Mouse (Mus musculus) G1E (cell line): ENCODE measurements at regions not wholly inside any gene's neighbourhood (a gene's known extent, or its start where the extent isn't known, plus 50 kb on each side); places are given as distances from the start of the nearest gene placed in this dataset.

ENCODE experiments used
- CTCF ChIP-seq: IDR thresholded peaks from 2 replicates; pipeline ENCODE4 v1.5.1; 2012; ENCODE audit warnings: low read depth, low read length, inconsistent platforms, mixed read lengths
- GATA1 ChIP-seq: IDR thresholded peaks from 2 replicates; pipeline ENCODE4 v1.6.1; 2012; ENCODE audit warnings: borderline replicate concordance, low read length, inconsistent platforms, mixed read lengths
- POLR2AphosphoS5 ChIP-seq: IDR thresholded peaks from 2 replicates; pipeline ENCODE4 v1.6.1; 2012; ENCODE audit warnings: low read depth, low read length, inconsistent platforms; ENCODE audit not compliant: insufficient replicate concordance
- TAL1 ChIP-seq: conservative IDR thresholded peaks from 2 replicates; pipeline ENCODE4 v1.6.1; 2012; ENCODE audit warnings: low read depth, low read length, inconsistent platforms, mixed read lengths

GRCm38 (mm10) chr2:128454509-128454908, 136.5 kb upstream of the Spdye4c start:
- no peak for TF ChIP-seq CTCF
- TF ChIP-seq TAL1: no peak
- TF ChIP-seq POLR2AphosphoS5: no peak
- no peak for TF ChIP-seq GATA1
